Mouse (Mus musculus): ENCODE measurements around the gene Dmgdh. TPM values are rescaled to one million over a fixed set of nuclear protein-coding genes. Genes with fewer than 3 reads are reported as not detected.

Gene Dmgdh
- not detected in 2 replicates for polyA plus RNA-seq (2015; fragmentation: Nextera tagmentation; extraction: Ambion mirVana)

- DNase-seq (ENCODE audit: low spot score) (no peak), ATAC-seq (no peak)
- Histone ChIP-seq H3K9ac (replicated peaks; ENCODE audit: low read depth) (no peak within 1 kb of the TSS), H3K27ac (ENCODE audit: low read length) (no peak within 1 kb of the TSS), H3K9me3 (ENCODE audit: low read length) (no peaks in the 10 kb centered on the region), H3K4me3 (ENCODE audit: low read depth, low read length) (no peak within 1 kb of the TSS), H3K4me1 (ENCODE audit: insufficient read depth, low read depth, low read length) (no peaks in the 10 kb centered on the region), H3K4me2 (replicated peaks; ENCODE audit: low read depth, low read length) (no peak within 1 kb of the TSS), H3K27me3 (replicated peaks; ENCODE audit: insufficient read depth, low read length) (0 out of 2 replicates have a peak, but pooled peaks cover 4% of the 10 kb centered on the region), H3K36me3 (ENCODE audit: insufficient read depth, low read length) (no peaks in the 10 kb centered on the region)
- TF ChIP-seq CTCF (IDR thresholded peaks at IDR 0.05) (no peak), EP300 (IDR thresholded peaks at IDR 0.05) (no peak)
- 13% methylated on average over 31 of the region's 31 CpGs for WGBS
Observed at GRCm38 (mm10) chr13:93674131-93674561, at the start of gene Dmgdh, which contains the start of gene Bhmt2. Gene Dmgdh, plus strand, starts transcription at chr13:93674433. Gene Bhmt2, minus strand, starts transcription at chr13:93674302.

- Histone ChIP-seq H3K36me3 (ENCODE audit: insufficient read depth, low read length) (no peaks in the 10 kb centered on the region), H3K4me2 (replicated peaks; ENCODE audit: low read depth, low read length) (no peak overlapping the region), H3K27ac (ENCODE audit: low read length) (no peak overlapping the region), H3K4me1 (ENCODE audit: insufficient read depth, low read depth, low read length) (no peaks in the 10 kb centered on the region), H3K4me3 (ENCODE audit: low read depth, low read length) (no peak overlapping the region), H3K27me3 (replicated peaks; ENCODE audit: insufficient read depth, low read length) (no peaks in the 10 kb centered on the region), H3K9me3 (ENCODE audit: low read length) (no peaks in the 10 kb centered on the region), H3K9ac (replicated peaks; ENCODE audit: low read depth) (no peak overlapping the region)
- TF ChIP-seq CTCF (IDR thresholded peaks at IDR 0.05) (no peak), EP300 (IDR thresholded peaks at IDR 0.05) (no peak)
- WGBS: 32% methylated on average over 6 of the region's 6 CpGs
- ATAC-seq (no peak), DNase-seq (ENCODE audit: low spot score) (no peak)
Observed at GRCm38 (mm10) chr13:93628861-93629260, 45.4 kb upstream of the Dmgdh start.

DNA sequence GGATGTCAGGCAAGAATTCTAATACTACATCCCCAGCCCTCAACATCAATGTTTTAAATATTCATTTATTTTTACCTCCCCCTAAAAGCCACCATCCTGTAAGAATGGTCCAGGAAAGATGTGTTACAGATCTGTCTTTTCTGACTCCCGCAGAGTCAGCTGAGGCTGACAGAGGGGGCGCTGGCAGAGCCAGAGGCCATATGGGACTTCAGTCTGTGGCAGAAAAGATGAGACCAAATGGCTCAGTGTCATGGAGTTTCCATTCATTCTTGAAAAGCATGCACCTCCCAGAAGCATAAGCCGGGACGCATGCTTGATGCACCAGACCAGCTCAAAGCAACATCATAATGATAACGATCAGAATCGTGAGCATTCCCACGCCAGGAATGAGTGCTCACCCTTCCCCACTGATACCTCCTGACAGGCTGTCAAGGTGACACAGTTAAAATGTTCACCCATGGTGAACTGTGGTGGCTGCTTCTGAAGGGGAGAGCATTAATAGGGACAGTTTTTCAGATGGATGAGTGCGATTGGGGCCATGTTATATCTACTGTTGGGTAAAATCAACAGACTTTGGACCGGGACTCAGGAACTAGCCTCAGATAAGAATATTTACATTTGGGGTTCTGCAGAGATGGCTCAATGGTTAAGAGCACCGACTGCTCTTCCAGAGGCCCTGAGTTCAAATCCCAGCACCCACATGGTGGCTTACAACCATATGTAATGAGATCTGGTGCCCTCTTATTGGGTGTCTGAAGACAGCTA lies 43.1 kb upstream of the Dmgdh start:
- Histone ChIP-seq H3K9ac (replicated peaks; ENCODE audit: low read depth) (no peak overlapping the region), H3K9me3 (ENCODE audit: low read length) (no peaks in the 10 kb centered on the region), H3K27ac (ENCODE audit: low read length) (no peak overlapping the region), H3K27me3 (replicated peaks; ENCODE audit: insufficient read depth, low read length) (no peaks in the 10 kb centered on the region), H3K4me2 (replicated peaks; ENCODE audit: low read depth, low read length) (no peak overlapping the region), H3K4me1 (ENCODE audit: insufficient read depth, low read depth, low read length) (no peaks in the 10 kb centered on the region), H3K4me3 (ENCODE audit: low read depth, low read length) (no peak overlapping the region), H3K36me3 (ENCODE audit: insufficient read depth, low read length) (no peaks in the 10 kb centered on the region)
- DNase-seq (ENCODE audit: low spot score) (no peak), ATAC-seq (no peak)
- no peak for TF ChIP-seq EP300 (IDR thresholded peaks at IDR 0.05)
- TF ChIP-seq CTCF (IDR thresholded peaks at IDR 0.05): no peak
- WGBS: 70% methylated on average over 10 of the region's 10 CpGs

DNA sequence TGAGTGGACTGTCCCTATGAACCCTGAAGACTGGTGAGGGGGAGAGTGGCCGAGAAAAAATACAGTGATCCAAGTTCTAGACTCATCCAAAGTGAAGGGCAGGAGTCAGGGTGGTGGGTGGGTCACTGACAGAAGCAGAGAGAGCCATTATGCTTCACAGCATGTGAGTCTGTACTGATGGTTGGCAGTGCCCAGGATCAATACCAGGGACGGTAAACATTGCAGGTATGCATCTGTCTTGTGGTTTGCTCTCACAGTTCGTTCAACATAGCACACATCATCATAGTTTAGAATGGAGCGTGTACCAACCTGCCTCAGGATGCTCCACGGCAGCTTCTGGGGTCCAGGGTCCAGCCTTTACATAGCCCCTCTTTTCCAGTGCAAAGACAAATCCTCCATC lies 41.3 kb upstream of the Dmgdh start:
- DNase-seq (ENCODE audit: low spot score) (no peak), ATAC-seq (no peak)
- H3K27ac ChIP-seq (ENCODE audit: low read length): no peak overlapping the region
- no peak overlapping the region for H3K4me2 ChIP-seq (replicated peaks; ENCODE audit: low read depth, low read length)
- H3K36me3 ChIP-seq (ENCODE audit: insufficient read depth, low read length): no peaks in the 10 kb centered on the region
- no peak overlapping the region for H3K9ac ChIP-seq (replicated peaks; ENCODE audit: low read depth)
- TF ChIP-seq CTCF (IDR thresholded peaks at IDR 0.05) (no peak), EP300 (IDR thresholded peaks at IDR 0.05) (no peak)
- H3K4me3 ChIP-seq (ENCODE audit: low read depth, low read length): no peak overlapping the region
- H3K9me3 ChIP-seq (ENCODE audit: low read length): no peaks in the 10 kb centered on the region
- WGBS: 80% methylated on average over 5 of the region's 5 CpGs
- H3K4me1 ChIP-seq (ENCODE audit: insufficient read depth, low read depth, low read length): no peaks in the 10 kb centered on the region
- no peaks in the 10 kb centered on the region for H3K27me3 ChIP-seq (replicated peaks; ENCODE audit: insufficient read depth, low read length)

DNA sequence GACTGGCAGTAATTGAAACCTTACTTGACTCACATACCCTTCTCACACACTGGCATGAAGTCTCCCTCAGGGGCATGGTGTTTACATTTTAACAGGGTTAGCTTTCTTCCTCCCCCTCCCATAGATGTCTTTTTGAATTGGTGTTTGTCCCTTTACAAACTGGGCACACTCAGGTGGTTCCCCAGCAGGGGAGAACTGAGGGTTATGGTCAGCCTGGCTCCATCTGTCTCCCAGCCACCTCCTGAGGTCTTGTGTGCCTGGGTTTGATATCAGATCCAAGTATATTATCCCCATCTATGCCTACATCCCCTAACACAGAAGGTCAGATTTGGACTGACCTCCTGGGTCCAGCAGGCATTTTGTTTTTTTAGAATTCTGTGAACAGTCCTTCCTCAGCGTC lies 37.7 kb upstream of the Dmgdh start:
- WGBS: 79% methylated on average over 1 of the region's 1 CpGs
- Histone ChIP-seq H3K36me3 (ENCODE audit: insufficient read depth, low read length) (no peaks in the 10 kb centered on the region), H3K9ac (replicated peaks; ENCODE audit: low read depth) (no peak overlapping the region), H3K27ac (ENCODE audit: low read length) (no peak overlapping the region), H3K27me3 (replicated peaks; ENCODE audit: insufficient read depth, low read length) (no peaks in the 10 kb centered on the region), H3K4me2 (replicated peaks; ENCODE audit: low read depth, low read length) (no peak overlapping the region), H3K4me1 (ENCODE audit: insufficient read depth, low read depth, low read length) (no peaks in the 10 kb centered on the region), H3K4me3 (ENCODE audit: low read depth, low read length) (no peak overlapping the region), H3K9me3 (ENCODE audit: low read length) (no peaks in the 10 kb centered on the region)
- TF ChIP-seq EP300 (IDR thresholded peaks at IDR 0.05) (no peak), CTCF (IDR thresholded peaks at IDR 0.05) (no peak)
- no peak for DNase-seq (ENCODE audit: low spot score)
- no peak for ATAC-seq

DNA sequence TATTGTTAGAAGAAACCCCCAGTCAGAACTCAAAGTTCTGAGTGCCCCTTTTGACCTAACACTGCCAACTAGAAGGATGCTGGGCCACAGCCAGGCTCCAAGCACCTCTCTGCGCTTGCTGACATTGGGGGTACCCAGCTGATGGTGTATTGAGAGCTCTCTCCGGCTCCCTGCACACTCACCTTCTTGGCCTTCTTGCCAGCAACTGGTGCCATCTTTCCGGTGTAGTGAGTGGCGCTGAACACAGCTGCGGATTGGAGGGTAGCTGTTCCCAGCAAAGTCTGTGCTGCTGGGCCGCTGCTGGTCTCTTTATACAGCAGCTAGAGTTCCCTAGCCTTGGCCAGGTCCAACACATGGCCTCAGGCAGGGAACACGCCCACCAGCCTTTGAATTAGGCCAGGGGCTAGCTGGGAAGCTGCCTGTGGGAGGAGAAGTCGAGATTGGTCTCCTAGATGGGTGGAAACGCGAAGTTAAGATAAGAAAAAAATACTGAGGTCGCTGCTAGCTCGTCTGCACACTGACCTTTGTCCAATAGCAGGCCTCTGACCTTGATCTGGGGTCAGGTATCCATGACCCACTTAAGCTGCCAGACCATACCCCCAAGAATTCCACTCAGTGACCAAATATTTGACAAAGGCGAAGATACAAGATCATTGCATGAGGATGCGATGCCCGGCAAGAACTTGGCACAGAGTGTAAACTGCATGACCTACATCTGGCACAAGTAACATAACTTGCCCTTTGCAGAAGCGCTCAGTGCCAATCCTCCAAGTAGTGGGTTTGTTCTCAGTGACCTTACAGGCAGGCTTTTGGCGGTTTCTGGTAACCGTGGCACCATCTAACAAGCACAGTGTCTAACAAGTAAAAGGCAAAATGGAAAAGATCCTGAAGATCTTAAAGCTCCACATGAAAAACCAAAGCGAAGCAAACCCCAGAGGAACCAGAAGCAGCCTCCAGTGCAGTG lies 36.7 kb upstream of the Dmgdh start, which contains the start of gene Bhmt:
Gene Bhmt (minus strand): TSS at position 680 of the 964 bp plus-strand sequence.
- no peaks in the 10 kb centered on the region for H3K27me3 ChIP-seq (replicated peaks; ENCODE audit: insufficient read depth, low read length)
- DNase-seq (ENCODE audit: low spot score): no peak
- H3K27ac ChIP-seq (ENCODE audit: low read length): no peak within 1 kb of the TSS
- no peaks in the 10 kb centered on the region for H3K36me3 ChIP-seq (ENCODE audit: insufficient read depth, low read length)
- 64% methylated on average over 19 of the region's 19 CpGs for WGBS
- H3K9me3 ChIP-seq (ENCODE audit: low read length): no peaks in the 10 kb centered on the region
- no peak within 1 kb of the TSS for H3K4me3 ChIP-seq (ENCODE audit: low read depth, low read length)
- no peak within 1 kb of the TSS for H3K4me2 ChIP-seq (replicated peaks; ENCODE audit: low read depth, low read length)
- ATAC-seq: no peak
- no peak within 1 kb of the TSS for H3K9ac ChIP-seq (replicated peaks; ENCODE audit: low read depth)
- H3K4me1 ChIP-seq (ENCODE audit: insufficient read depth, low read depth, low read length): no peaks in the 10 kb centered on the region
- TF ChIP-seq CTCF (IDR thresholded peaks at IDR 0.05) (no peak), EP300 (IDR thresholded peaks at IDR 0.05) (no peak)

Measured in lung, postnatal 0 days (tissue).